Comparison of ENCODE assay signal across 9 mouse cellular contexts in the genomic region with DNA sequence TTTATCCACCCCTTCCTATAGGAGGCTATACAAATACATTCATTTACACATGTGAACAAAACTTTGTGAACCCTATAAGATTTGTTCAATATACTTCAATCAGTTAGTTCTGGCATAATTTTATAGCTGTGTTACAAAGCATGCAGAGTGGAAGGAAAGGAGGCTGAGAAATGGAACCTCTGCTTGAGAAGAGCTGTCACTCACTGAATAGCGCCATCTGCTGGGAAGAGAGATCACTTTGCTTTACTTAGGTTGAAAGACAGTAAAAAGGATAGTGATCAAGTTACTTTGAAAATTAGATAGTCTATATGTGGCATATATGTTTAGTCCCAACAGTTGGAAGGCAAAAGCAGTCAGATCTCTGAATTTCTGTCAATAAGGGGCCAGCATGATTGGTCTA.
DNase-seq lines count a peak whose midpoint lies in the region; ATAC-seq lines count a peak whose summit lies in the region.
"Had no signal": no experiment of that assay in that cellular context is flagged by ENCODE, and none has a peak within 500 bp of the region (broad histone marks: within the 10 kb centered on the region; RNA-seq: fewer than 3 reads in every experiment).

No protein-coding gene starts in this region.

- no peaks in the 10 kb centered on the region for H3K27me3 ChIP-seq in hindbrain, embryonic 10.5 days (ENCODE audit: insufficient read depth, poor library complexity, severe bottlenecking)
- no peaks in the 10 kb centered on the region for H3K27me3 ChIP-seq in hindbrain, embryonic 12.5 days
- H3K27me3 ChIP-seq: hindbrain, embryonic 15.5 days had no signal

- H3K4me3 ChIP-seq in hindbrain, embryonic 10.5 days, result no peak overlapping the region
- H3K4me3 ChIP-seq in hindbrain, embryonic 12.5 days, result no peak overlapping the region
- H3K4me3 ChIP-seq: hindbrain, embryonic 15.5 days had no signal

- no peaks in the 10 kb centered on the region for H3K9me3 ChIP-seq in hindbrain, embryonic 10.5 days
- H3K9me3 ChIP-seq in hindbrain, embryonic 12.5 days (replicated peaks), result no peaks in the 10 kb centered on the region
- H3K9me3 ChIP-seq: hindbrain, embryonic 15.5 days had no signal

- no peaks in the 10 kb centered on the region for H3K4me1 ChIP-seq in hindbrain, embryonic 10.5 days (replicated peaks)
- H3K4me1 ChIP-seq in hindbrain, embryonic 12.5 days, result no peaks in the 10 kb centered on the region
- H3K4me1 ChIP-seq: hindbrain, embryonic 15.5 days had no signal

- DNase-seq in hindbrain, embryonic 10.5 days (ENCODE audit: low spot score), result peak; percentile 4
- DNase-seq in A20 (ENCODE audit: low read depth, low spot score) (peak; percentile 41), ZHBTc4 (ENCODE audit: low read depth, low spot score) (peak; percentile 73)
- peak; percentile 55 for DNase-seq in forelimb bud, embryonic 11.5 days (ENCODE audit: low read depth, low spot score)
- peak; percentile 2 for DNase-seq in lung, postnatal 25 days (ENCODE audit: low spot score)
- no peak for DNase-seq in spleen, adult 18-20 months

- no peak overlapping the region for H3K4me2 ChIP-seq in hindbrain, embryonic 12.5 days (replicated peaks)
- H3K4me2 ChIP-seq: hindbrain, embryonic 15.5 days had no signal

- H3K9ac ChIP-seq in hindbrain, embryonic 12.5 days, result no peak overlapping the region
- H3K9ac ChIP-seq: hindbrain, embryonic 15.5 days had no signal

- WGBS in hindbrain, embryonic 10.5 days, result 32% methylated on average over 1 of the region's 1 CpGs
- WGBS in hindbrain, embryonic 12.5 days, result 33% methylated on average over 1 of the region's 1 CpGs

- no peak for ATAC-seq in hindbrain, embryonic 12.5 days (ENCODE audit: low FRiP score)
- no peak for ATAC-seq in megakaryocyte-erythroid progenitor cell, adult 5-6 weeks (replicated peaks; ENCODE audit: low FRiP score, low TSS enrichment, poor library complexity, severe bottlenecking)

- H3K36me3 ChIP-seq in hindbrain, embryonic 10.5 days, result no peaks in the 10 kb centered on the region
- no peaks in the 10 kb centered on the region for H3K36me3 ChIP-seq in hindbrain, embryonic 12.5 days
- H3K36me3 ChIP-seq: hindbrain, embryonic 15.5 days had no signal

- H3K27ac ChIP-seq in hindbrain, embryonic 10.5 days, result no peak overlapping the region
- H3K27ac ChIP-seq in hindbrain, embryonic 12.5 days, result no peak overlapping the region
- H3K27ac ChIP-seq: hindbrain, embryonic 15.5 days had no signal

Comparison
In these comparisons a context has a peak if more than half of its experiments do, and no peak if none do; other contexts are left out.
1. DNase-seq: peak in hindbrain, embryonic 10.5 days (single experiment), A20 (single experiment), ZHBTc4 (single experiment), forelimb bud, embryonic 11.5 days (single experiment) and lung, postnatal 25 days (single experiment); none in spleen, adult 18-20 months (0 of 2).